Mouse (Mus musculus) stomach, postnatal 0 days (tissue): Measurements from ENCODE around the gene Aldh1b1.

Experiments used
- CTCF ChIP-seq: IDR thresholded peaks from 2 replicates; pipeline ENCODE4 v1.5.1; 2016; ENCODE audit warnings: antibody characterized with exemption, low read depth, mild to moderate bottlenecking, moderate library complexity
- EP300 ChIP-seq: optimal IDR thresholded peaks from 2 replicates; pipeline ENCODE3; 2016; ENCODE audit warnings: antibody characterized with exemption

- TF ChIP-seq CTCF (no peak), EP300 (no peak)
These were observed 50.0 kb downstream of the Aldh1b1 start for GRCm38 (mm10) chr4:45848825-45849156.
